Mouse (Mus musculus): ENCODE data around the gene Fanca. TPM values are rescaled to one million over a fixed set of nuclear protein-coding genes. Genes with fewer than 3 reads are reported as not detected.
"Not testable (repeated sequence)": the region's sequence is repeated elsewhere in the genome, so short reads cannot be mapped to it uniquely, and the experiment has no call there.

Fanca gene
- total RNA-seq, 1 experiment from 2014 or later: 31.4 TPM

GRCm38 (mm10) chr8:123282994-123283393, 35.4 kb downstream of the Fanca start:
- 0 out of 2 replicates have a peak, but pooled peaks have one; percentile 28 for ATAC-seq (replicated peaks; ENCODE audit: insufficient number of reproducible peaks, low FRiP score, low TSS enrichment, poor library complexity, severe bottlenecking)

- peak; percentile 72 for ATAC-seq (replicated peaks; ENCODE audit: insufficient number of reproducible peaks, low FRiP score, low TSS enrichment, poor library complexity, severe bottlenecking)
These were observed 37.9 kb downstream of the Fanca start for GRCm38 (mm10) chr8:123280302-123281094.

- peak; percentile 43 for ATAC-seq (replicated peaks; ENCODE audit: insufficient number of reproducible peaks, low FRiP score, low TSS enrichment, poor library complexity, severe bottlenecking)
These were observed 38.5 kb downstream of the Fanca start for GRCm38 (mm10) chr8:123279828-123280227.

- no peak for ATAC-seq (replicated peaks; ENCODE audit: insufficient number of reproducible peaks, low FRiP score, low TSS enrichment, poor library complexity, severe bottlenecking)
These were observed 39.9 kb downstream of the Fanca start for GRCm38 (mm10) chr8:123278445-123278844.

GRCm38 (mm10) chr8:123275096-123275495, 43.3 kb downstream of the Fanca start:
- no peak for ATAC-seq (replicated peaks; ENCODE audit: insufficient number of reproducible peaks, low FRiP score, low TSS enrichment, poor library complexity, severe bottlenecking)

- no peak for ATAC-seq (replicated peaks; ENCODE audit: insufficient number of reproducible peaks, low FRiP score, low TSS enrichment, poor library complexity, severe bottlenecking)
These were observed 43.9 kb downstream of the Fanca start for GRCm38 (mm10) chr8:123274447-123274846.

GRCm38 (mm10) chr8:123271901-123272300, 46.5 kb downstream of the Fanca start:
- no peak for ATAC-seq (replicated peaks; ENCODE audit: insufficient number of reproducible peaks, low FRiP score, low TSS enrichment, poor library complexity, severe bottlenecking)

- no peak for ATAC-seq (replicated peaks; ENCODE audit: insufficient number of reproducible peaks, low FRiP score, low TSS enrichment, poor library complexity, severe bottlenecking)
These were observed 47.2 kb downstream of the Fanca start for GRCm38 (mm10) chr8:123271147-123271546.

- ATAC-seq (replicated peaks; ENCODE audit: insufficient number of reproducible peaks, low FRiP score, low TSS enrichment, poor library complexity, severe bottlenecking): no peak
These were observed 50.3 kb downstream of the Fanca start for GRCm38 (mm10) chr8:123267926-123268656.

GRCm38 (mm10) chr8:123257593-123257992, 60.8 kb downstream of the Fanca start:
- ATAC-seq (replicated peaks; ENCODE audit: insufficient number of reproducible peaks, low FRiP score, low TSS enrichment, poor library complexity, severe bottlenecking): not testable (repeated sequence)

GRCm38 (mm10) chr8:123257114-123257513, 61.3 kb downstream of the Fanca start:
- no peak for ATAC-seq (replicated peaks; ENCODE audit: insufficient number of reproducible peaks, low FRiP score, low TSS enrichment, poor library complexity, severe bottlenecking)

GRCm38 (mm10) chr8:123255170-123255569, 63.2 kb downstream of the Fanca start:
- ATAC-seq (replicated peaks; ENCODE audit: insufficient number of reproducible peaks, low FRiP score, low TSS enrichment, poor library complexity, severe bottlenecking): no peak

- peak; percentile 55; the same call in 1 of the 2 replicates for ATAC-seq (replicated peaks; ENCODE audit: insufficient number of reproducible peaks, low FRiP score, low TSS enrichment, poor library complexity, severe bottlenecking)
These were observed 64.1 kb downstream of the Fanca start, which contains the start of the genes Zfp276 and Vps9d1 for GRCm38 (mm10) chr8:123254099-123254885. Gene Zfp276 (plus strand): TSS chr8:123254195. Gene Vps9d1 (minus strand): TSS chr8:123254348.

GRCm38 (mm10) chr8:123253451-123254098, 64.8 kb downstream of the Fanca start:
- no peak for ATAC-seq (replicated peaks; ENCODE audit: insufficient number of reproducible peaks, low FRiP score, low TSS enrichment, poor library complexity, severe bottlenecking)

- ATAC-seq (replicated peaks; ENCODE audit: insufficient number of reproducible peaks, low FRiP score, low TSS enrichment, poor library complexity, severe bottlenecking): no peak
These were observed 65.5 kb downstream of the Fanca start for GRCm38 (mm10) chr8:123252925-123253324.

- no peak for ATAC-seq (replicated peaks; ENCODE audit: insufficient number of reproducible peaks, low FRiP score, low TSS enrichment, poor library complexity, severe bottlenecking)
These were observed 67.4 kb downstream of the Fanca start for GRCm38 (mm10) chr8:123250940-123251339.

GRCm38 (mm10) chr8:123248596-123248995, 69.8 kb downstream of the Fanca start:
- peak; percentile 56 for ATAC-seq (replicated peaks; ENCODE audit: insufficient number of reproducible peaks, low FRiP score, low TSS enrichment, poor library complexity, severe bottlenecking)

GRCm38 (mm10) chr8:123247748-123248147, 70.6 kb downstream of the Fanca start:
- no peak for ATAC-seq (replicated peaks; ENCODE audit: insufficient number of reproducible peaks, low FRiP score, low TSS enrichment, poor library complexity, severe bottlenecking)

Measured in monocyte, adult 5-6 weeks (primary cell).